Mouse (Mus musculus): ENCODE measurements around the gene Cinp.
A peak's percentile ranks its signal among the peaks of the same experiment; 100 is the strongest.
"Not testable (repeated sequence)": the region's sequence is repeated elsewhere in the genome, so short reads cannot be mapped to it uniquely, and the experiment has no call there.

Gene Cinp

DNA sequence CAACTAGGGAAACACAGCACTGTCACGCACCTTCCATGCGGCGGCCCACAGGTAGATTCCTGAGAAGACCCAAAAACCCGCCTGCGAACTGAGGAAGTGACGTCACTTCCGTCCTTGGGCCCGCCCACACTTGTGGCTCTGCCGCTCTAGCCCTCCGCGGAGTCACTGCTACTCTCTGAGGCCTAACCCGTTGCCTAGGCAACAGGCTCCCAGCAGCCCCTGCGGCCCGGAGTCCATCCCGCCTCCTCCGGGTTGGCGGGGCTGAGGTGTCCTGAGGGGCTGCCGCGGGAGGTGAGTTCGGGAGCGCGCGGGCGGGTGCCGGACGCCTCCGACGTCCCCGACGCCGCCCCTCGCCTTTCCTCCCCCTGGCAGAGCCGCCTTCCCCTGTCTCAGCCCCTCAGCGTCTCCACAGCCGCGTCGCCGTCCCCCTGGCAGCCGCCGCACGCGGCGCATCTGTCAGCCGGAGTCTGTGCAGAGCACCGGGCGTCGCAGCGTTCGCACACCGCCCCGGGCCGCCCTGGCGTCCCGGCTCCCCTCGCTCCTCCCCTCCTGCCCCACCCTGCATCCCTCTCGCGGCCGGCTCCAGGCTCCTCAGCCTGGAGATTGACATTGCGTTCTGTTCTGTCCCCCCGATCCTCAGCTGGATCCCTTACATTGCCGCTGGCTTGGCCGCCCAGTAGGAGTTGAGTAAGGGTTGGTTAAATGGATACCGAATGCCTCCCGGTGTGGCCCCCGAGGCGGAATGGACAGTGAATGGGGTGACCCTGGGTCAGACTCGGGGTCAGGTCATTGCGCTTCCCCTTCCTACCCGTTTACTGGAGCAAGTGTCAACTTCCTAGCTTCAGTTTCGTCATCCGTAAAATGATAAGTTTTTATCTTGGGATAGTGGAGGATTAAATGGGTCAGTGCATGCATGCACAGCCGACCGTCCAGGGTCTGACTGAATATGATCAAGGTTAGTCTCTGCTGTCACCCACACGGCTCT, at the start of gene Cinp, which contains the start of gene Tecpr2:
Gene Cinp (minus strand): TSS at position 110 of the 985 bp plus-strand sequence.
Gene Tecpr2 (plus strand): TSS at position 229 of the 985 bp plus-strand sequence.
- peak; percentile 93 for DNase-seq

DNA sequence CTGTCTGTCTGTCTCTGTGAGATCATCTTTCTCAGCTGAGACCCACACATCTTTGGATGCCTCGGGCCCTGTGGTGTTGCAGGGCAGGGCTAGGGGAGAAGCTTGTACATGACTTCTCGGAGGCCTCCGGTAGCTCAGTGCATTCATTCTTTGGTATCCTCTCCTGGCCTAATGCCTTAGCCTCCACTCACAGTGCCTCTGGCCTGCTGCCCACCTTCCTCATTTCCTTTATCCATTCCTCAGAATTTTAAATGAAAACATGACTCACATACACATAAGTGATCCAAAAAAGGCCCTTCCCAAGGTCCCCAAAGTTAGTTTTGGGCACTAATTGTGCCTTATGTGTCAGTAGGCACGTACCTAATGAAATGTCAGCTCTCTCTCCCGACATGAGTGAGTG, 48.6 kb upstream of the Cinp start:
- no peak for DNase-seq

DNA sequence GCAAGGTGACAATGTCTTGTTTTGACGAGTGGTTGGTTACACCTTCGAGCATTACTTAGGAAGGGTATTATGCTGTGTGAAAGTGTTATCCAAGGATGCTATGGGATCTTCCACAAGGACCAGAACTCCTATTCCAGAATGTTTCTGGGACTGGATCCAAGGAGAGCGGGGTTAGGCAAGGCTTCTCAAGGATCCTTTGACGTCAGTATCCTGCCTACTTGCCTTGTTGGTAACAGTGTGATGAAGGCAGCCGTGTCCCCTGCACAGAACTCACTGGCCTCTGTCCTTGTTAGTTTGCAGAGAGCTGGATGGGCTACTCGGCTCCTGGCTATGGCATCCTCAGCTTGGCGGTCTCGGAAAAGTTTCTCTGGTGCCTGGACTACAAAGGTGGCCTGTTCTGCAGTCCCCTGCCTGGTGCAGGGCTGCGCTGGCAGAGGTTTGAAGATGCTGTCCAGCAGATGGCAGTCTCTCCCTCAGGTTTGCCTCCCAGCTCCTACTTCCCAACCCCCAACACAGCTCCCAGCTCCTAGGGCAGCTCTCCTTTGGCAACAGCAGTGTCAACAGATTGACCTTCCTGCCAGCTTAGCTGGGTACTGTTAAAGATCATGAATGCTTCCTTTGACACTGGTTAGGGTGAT, 47.2 kb upstream of the Cinp start:
- peak; percentile 92 for DNase-seq

DNA sequence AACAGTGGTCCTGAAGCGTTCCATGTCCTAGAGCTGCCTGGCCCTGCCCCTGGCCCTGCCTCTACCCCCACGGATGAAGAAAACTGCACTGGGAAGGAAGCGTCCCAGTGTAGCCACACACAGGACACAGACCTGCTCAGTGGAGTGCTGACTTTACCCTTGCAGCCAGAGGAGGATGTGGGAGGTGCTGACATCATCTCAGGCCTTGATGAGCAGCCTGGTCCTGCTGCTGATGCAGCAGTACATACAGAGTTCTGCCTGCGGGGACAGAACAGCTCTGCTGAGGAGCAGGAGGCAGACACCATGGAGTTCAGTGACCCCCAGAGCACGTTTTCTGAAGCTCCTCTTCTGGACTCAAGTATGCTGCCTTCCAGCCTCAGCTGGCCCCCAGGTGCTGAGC, 43.9 kb upstream of the Cinp start:
- no peak for DNase-seq

DNA sequence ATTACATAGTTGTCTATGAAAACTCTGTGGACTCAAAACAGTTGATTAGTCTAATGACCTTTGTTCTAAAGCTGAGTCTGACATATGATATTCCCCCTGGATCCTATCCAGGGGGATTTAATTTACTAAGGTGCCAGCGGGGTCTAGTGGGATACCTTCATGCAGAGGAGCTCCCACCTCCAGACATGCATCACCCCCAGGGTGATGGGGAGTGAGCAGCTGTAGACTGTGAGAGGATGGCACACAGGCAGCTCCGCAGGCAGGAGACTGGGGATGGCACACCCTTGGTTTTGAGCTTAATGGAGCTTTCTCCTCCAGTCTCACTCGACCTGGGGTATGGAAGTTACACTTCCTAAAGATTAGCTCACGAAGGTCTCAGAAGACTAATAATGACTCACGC, 32.6 kb upstream of the Cinp start:
- no peak for DNase-seq

DNA sequence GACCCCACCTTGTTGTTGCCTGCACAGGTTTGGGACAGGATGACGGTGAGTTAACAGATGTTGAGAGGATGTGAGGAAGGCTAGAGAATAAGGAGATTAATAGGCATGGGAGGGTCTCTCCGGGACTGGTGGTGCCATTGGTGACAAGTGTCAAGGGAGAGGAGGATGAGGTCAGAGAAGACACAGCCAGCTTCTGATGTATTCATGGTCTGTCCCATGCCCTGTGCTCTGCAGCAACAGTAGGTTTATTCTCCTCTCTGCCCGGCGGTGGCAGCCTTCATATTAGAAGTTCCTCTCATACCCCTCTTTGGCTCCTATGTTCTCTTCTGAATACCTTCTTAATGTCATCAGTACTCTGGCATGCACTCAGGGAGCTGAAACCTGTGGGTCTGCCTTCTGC, 31.3 kb upstream of the Cinp start:
- no peak for DNase-seq

DNA sequence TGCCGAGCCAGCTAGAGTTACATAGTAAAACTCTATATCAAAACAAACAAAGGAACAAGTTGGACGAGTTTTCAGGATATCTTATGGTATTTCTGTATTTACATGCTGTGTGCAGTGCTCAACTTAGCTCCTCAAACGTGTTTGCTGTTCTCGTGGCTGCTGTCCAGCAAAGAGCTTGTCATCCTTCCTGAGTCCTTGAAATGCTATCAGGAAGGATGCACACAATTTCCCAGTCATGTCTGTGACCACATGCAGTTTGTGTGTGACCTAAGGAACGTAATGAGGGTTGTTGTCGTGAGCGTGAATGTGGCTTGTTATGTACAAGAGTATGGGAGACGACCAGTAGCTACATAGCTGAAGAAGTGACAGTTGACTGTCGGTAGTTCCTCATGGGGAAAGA, 26.8 kb upstream of the Cinp start:
- no peak for DNase-seq

DNA sequence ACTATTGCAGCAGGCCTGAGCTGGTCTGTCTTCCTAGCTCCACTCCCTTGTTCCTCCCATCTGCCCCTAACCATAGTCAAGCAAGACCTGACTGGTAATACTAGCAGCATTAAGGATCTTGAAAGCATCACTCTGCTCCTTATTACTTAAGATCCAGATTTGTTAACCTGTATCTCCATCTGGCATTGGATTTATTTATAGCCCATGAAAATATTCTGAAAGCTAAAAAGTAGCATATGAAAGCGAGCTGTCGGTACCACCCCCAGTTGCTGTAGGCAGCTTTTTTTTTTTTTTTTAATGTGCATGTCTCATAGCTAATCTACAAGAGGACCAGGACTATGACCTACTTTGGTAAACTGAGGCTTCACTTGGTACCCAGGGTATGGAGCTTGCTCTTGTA, 21.0 kb upstream of the Cinp start:
- no peak for DNase-seq

DNA sequence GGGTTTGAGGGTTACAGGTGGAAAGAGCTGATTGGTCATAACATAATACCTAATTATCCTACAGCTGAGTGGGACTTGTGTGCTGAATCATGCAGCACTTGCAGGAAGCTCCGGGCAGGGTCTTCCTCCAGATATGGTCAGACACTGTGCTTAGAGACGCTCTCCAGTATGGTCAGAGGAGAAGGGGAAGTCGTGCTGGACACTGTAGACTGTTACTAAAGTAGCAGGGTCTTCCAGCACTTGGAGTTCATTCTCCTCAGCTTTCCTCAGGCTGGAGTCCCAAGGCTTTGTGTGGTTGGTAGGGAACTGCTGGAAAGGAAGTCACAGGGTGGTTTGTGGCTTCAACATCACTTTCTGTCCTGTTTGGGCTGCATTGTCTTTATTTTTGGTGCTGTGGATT, 18.9 kb upstream of the Cinp start:
- DNase-seq = no peak

DNA sequence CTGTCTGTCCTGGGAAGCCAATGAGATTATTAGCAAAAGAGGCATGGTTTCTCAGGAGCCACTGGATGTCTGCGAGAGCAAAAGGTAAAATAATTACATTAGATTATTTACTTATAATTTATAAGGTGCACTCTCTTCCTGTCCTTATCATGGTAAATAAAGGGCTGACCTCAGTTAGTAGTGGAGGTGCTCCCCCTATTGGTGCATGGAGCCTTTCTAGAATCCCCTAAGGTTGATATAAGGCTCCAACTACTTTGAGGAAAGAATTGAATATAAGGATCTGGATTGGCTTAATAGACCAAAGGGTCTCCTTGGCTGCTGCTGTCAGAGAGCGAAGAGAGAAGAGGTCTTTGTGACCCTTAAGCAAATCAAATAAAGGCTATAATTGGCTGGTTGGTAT, 14.6 kb upstream of the Cinp start:
- no peak for DNase-seq

DNA sequence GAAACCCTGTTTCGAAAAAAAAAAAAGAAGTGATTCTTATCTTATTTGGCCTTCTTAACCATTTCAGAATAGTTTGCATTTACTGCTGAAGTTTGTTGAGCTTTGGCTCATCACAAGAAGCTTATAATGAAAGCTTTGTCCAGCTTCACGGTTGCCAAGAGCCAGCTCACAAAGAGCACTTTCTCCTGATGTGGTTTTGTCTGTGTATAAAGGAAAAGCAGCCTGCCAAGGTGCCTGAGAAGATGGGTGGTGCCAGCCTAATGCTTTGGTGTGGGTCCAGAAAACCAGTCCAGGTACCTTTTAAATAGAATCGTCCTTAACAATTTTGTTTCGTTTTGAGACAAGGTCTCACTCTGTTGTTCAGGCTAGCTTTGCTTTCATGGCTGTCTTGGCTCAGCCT, 13.2 kb upstream of the Cinp start:
- no peak for DNase-seq

DNA sequence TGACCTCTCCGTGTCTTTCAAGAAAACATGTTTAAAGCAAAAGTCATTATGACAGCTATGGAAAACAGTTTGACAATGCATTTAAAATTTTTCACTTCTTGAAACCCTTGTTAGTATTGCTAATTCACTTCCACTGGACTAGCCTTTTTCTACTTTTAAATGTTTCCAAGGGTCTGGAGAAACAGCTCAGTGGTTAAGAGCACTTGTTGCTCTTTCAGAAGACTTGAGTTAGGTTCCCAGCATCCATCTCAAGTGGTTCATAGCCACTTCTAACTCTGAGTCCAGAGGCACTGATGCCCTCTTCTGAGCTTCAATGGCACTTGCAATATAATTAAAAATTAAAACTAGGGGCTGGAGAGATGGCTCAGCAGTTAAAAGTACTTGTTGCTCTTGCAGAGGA, 2.9 kb upstream of the Cinp start:
- DNase-seq = no peak

DNA sequence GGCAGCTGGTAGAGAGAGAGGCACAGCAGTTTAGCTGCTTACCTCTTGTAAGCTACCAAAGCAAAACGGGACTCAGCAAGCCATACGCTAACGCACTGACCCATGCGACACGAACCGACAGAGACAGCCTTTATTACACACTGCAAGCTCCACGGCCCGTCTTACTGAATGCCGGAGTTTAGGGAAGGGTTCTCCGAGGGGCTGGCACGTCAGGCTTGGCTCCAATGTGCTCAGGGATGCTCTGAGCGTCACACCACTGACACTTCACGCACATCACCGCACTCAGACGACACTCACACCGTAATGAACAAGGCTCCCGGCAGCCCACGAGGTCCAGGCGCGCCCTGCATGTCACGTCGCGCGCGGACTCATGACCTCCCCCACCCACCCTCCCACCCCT, 339 bp downstream of the Cinp start:
- no peak for DNase-seq

DNA sequence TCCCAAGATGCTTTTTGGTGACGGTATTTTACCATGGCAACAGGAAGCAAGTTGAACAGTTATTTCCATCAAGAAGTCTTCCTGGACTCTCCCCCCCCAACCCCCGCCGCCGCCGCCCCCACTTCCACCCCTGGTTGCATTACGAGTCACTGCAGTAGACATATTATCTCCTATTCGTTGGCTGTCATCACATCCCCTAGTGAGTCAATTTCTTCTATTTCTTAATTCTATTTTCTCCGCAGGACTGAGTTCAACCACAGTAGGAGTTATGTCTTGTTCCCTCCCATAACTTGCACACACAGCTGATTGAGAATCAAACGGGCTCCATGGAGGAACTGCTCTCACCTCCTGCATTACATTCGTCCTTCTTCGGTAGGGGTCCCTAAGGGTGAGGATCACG, 839 bp downstream of the Cinp start:
- DNase-seq = no peak

DNA sequence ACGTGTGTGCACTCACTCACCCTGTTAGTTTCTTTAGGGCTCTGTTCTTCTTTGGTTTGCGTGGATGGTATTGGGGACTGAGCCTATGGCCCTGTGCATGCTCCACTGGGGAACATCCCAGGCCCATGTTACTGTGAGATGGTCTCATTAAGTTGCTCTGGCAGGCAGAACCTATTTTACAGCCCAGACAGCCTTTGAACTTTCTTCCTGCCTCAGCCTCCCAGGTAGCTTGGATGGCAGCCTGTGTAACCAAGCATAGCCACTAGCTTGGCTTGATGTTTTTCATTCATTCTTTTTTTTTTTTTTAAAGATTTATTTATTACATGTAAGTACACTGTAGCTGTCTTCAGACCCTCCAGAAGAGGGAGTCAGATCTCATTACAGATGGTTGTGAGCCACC, 3.7 kb downstream of the Cinp start:
- DNase-seq = no peak

DNA sequence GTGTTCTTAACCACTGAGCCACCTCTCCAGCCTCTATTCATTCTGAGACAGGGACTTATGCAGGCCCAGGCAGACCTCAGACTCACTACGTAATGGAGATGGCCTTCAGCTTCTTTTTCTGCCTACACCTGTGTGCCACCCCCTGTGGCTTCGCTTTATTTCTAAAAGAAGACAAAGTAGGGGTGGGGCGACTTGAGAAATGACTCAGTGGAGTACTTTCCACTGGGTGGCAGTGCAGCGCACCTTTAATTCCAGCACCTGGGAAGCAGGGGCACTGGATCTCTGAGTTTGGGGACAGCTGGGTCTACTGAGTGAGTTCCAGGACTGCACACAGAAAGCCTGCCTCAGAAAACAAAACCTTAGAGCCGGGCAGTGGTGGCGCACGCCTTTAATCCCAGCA, 6.7 kb downstream of the Cinp start:
- DNase-seq = no peak

DNA sequence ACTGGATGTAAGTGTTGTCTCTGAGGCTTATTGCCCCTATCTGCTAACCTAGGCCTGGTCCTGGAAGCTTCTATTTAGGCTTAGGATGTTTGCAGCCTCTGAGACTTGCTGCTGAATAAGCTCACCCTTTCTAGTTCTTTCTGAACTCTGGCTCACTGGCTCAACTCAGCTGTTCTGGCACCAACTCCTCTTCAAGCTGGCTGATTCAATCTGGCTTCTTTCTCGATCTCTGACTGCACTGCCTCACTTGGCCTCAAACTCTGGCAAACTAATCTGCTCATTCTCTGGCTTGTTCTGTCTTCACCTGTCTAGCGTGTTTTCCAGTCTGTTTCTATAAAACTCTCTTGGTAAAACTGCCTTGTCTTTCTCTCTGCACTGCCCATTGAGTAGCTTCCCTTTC, 13.6 kb downstream of the Cinp start:
- no peak for DNase-seq

DNA sequence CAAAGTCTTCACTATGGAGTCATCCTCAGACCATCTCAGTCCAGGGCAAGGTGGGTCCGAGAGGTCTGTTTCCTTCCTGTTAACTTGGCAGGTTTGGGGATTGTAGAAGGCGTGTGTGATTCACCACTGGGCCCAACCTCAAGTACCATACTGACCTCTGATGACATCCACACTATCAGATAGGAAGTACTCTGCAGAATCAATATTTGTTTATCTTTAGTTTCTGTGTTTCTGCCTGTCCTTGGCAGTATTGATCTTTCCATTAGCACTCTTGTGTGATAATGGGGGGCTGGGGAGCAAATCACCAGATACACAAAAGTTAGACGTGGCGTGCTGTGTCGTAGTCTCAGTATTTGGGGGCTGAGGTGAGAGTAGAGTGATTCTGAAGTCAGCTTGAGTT, 17.7 kb downstream of the Cinp start:
- DNase-seq = no peak

DNA sequence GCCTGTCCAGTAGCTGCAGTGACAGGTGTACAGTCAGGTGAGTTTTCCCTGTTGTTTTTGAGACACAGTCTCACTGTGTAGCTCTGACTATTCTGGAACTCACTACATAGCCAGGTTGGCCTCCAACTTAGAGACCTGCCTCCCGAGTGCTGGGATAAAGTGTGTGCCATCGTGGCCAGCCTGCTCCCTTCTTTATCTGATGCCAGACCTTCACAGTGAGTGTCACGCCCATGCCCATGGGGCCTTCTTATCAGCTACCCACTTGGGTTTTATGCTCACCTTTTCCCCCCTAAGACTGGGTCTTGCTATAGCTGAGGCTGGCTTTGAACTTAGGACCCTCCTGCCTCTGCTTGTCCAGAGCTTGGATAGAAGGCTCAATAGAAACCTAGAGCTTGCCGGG, 18.8 kb downstream of the Cinp start:
- no peak for DNase-seq

DNA sequence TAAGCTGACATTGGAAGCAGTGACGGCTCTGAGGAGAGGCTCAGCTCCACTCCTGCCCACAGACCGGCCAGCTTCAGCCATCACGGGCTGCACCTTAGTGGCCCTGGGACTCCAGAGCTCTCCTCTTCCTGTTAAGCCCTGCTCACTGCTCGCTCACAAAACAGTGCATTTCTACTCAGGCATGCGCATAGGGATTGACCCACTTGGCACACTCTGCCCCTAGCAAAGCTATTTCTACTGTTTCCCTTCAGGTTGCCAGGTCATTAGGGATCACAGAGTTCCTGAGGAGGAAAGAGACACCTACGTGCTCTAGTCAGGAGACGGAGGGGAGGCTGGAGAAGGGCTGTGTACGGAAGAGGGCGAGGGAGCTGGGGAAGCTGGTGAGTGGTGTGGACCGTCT, 23.0 kb downstream of the Cinp start:
- DNase-seq = no peak

DNA sequence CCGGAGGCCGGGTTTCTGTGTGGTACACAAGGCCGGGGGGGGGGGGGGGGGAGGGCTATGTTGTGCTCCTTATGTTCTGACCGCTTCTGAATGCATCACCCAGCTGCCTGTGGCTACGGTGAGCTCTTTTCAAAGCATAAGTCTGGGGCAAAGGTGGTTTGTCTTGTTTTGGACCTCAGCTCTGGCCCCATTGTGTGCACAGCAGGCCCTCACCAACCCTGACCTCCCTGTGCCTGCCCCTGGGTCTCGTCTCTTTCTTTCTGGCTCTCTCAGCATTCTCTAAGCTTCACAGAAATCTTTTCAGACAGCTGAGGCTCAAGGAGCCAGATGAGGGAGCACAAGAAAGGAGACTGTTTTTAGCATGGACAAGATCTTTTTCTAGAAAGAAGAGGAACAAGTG, 23.4 kb downstream of the Cinp start:
- DNase-seq = no peak

DNA sequence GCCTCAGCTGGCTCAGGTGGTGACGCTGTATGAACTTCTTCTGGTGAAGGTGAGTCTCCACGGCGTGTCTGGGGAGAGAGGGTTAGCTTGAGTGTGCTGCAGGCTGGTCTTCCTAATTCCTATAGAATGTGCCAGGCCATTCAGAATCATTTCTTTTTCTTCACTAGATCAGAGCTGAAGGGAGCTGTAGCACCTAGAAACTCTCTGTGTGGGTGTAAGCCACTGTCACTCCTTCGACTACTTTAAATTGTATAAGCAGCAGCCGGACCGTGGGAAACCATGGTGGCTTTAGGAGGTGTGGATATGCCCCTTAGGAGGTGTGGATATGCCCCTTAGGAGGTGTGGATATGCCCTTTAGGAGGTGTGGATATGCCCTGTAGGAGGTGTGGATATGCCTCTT, 24.9 kb downstream of the Cinp start:
- DNase-seq = no peak

DNA sequence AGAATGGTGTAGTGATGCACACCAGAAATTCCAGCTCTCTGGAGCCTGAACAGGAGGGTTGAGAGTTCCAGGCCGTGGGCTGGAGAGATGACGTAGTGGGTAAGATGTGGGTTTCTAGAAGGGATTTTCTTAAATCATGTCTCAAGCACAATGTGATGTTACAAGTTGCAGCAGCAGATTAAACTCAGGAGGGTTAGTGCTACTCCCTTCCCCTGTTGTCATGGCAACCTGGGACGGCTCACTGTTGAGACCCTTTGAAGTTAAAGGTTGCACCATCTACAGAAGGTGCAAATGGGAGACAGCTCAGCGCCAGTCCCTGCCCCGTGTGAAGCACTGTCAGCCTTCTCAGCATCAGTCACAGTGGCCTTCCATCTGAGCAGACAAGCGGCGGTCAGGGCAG, 27.7 kb downstream of the Cinp start:
- DNase-seq = no peak

DNA sequence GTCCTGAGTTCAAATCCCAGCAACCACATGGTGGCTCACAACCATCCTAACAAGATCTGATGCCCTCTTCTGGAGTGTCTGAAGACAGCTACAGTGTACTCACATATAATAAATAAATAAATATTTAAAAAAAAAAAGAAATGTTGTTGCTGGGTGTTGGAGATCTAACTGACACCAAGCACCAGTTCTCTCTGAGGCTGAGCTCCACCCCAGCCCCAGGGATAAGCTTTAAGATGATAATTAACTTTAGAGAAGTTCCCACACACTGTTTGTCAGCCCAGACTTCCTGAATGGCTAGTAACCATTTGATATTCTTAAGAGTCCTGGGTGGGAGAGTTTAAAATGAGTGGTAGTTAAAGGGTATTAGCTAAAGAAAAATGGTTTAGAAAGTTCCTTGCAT, 28.7 kb downstream of the Cinp start:
- no peak for DNase-seq

DNA sequence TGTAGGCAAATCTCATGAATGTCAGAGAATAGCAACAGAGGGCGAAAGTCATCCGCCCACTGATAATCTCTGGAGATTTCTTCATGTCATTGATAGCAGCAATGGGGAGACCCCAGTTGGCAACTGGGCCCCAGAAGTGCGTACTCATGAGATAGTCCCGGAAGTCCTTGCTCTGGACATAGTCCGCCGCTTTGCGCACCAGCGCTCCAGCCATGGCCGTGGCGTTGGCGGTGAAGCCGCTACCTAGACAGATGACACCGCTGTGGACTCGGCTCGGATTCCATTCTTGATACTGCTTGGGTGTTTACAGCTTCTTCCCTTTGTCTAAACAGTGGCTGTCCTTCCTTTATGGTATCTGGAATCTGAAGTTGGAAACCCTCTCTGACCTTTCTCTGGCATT, 30.3 kb downstream of the Cinp start:
- DNase-seq = not testable (repeated sequence)

Measured in cerebellum, adult 8-10 months (tissue).